Mouse (Mus musculus) cerebellum, adult 2 months (tissue): ENCODE results near the gene Igbp1. TPM values are rescaled to one million over a fixed set of nuclear protein-coding genes. Genes with fewer than 3 reads are reported as not detected.

Source experiments
- DNase-seq, 2 experiments: peaks; one replicate each; pipeline ENCODE4 v3.0.0; 2021
- H3K27ac ChIP-seq: fragments of 200-500 bp; 2 replicates; pipeline ENCODE4 v1.5.1; 2012; ENCODE audit warnings: low read length, control low read depth, inconsistent platforms; ENCODE audit not compliant: insufficient read depth
- H3K27me3 ChIP-seq: fragments of 200-500 bp; 2 replicates; pipeline ENCODE4 v1.6.1; 2012; ENCODE audit warnings: inconsistent platforms, mild to moderate bottlenecking, low read length, moderate library complexity; ENCODE audit not compliant: control insufficient read depth, insufficient read depth
- H3K4me1 ChIP-seq: fragments of 200-500 bp; 2 replicates; pipeline ENCODE4 v1.6.1; 2011; ENCODE audit warnings: low read length; ENCODE audit not compliant: control insufficient read depth, insufficient read depth
- H3K4me3 ChIP-seq: fragments of 200-500 bp; replicated peaks from 2 replicates; pipeline ENCODE3; 2011; ENCODE audit warnings: mild to moderate bottlenecking, low read depth, low read length, control low read depth; ENCODE audit not compliant: insufficient read depth
- CTCF ChIP-seq: fragments of 200-500 bp; IDR thresholded peaks from 2 replicates; pipeline ENCODE4 v1.5.1; 2011; ENCODE audit warnings: low read depth, mild to moderate bottlenecking, control low read depth, low read length, moderate library complexity, borderline replicate concordance; ENCODE audit not compliant: insufficient read depth
- POLR2A ChIP-seq: fragments of 200-500 bp; IDR thresholded peaks from 2 replicates; pipeline ENCODE4 v1.6.1; 2011; ENCODE audit warnings: low read length, control low read depth, borderline replicate concordance; ENCODE audit not compliant: insufficient read depth
- WGBS: fragments of 180-500 bp; shearing (Covaris S2); methylation state at CpG from one replicate; pipeline ENCODE4 v1.1.7; 2018; 5-methylcytosine and 5-hydroxymethylcytosine counted together
- polyA plus RNA-seq: library from polyadenylated mRNA; depleted of rRNA; stranded (reverse); fragments of >200 nt; gene quantifications from 2 replicates; pipeline ENCODE4 v1.2.3, GENCODE M21; 2012

Igbp1 gene
- polyA plus RNA-seq, 1 experiment, result 51.8 TPM

- 86% methylated on average over 5 of the region's 5 CpGs for WGBS
- no peak for TF ChIP-seq CTCF
- no peak for TF ChIP-seq POLR2A
Observed at GRCm38 (mm10) chrX:100504175-100504851, 10.2 kb downstream of the Igbp1 start.

DNA sequence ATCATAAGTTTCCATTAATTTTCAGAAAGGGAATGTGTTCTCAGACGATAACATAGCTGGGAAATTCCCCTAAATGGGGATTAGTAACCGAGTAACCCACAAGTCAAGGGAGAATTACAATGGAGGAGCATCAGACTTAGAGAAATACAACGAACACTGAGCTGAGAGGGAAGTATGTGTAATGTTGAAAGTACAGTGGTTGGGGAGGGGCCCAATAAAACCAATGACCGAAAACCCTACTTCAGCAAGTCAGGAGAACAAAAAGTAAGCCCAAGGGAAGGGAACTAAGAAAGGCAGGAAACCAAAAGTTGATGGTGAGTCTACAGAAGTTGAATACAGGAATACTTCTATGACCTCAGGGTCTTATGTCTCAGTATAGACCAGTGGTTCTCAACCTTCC lies 14.1 kb downstream of the Igbp1 start:
- Histone ChIP-seq H3K4me3 (no peak overlapping the region), H3K27me3 (no peaks in the 10 kb centered on the region), H3K27ac (no peak overlapping the region), H3K4me1 (no peaks in the 10 kb centered on the region)
- TF ChIP-seq CTCF (no peak), POLR2A (no peak)
- WGBS, result 93% methylated on average over 4 of the region's 4 CpGs
- no peak for DNase-seq

More at GRCm38 (mm10) chrX:100504175-100504851, 10.2 kb downstream of the Igbp1 start:
- H3K27me3 ChIP-seq, result no peaks in the 10 kb centered on the region
- H3K4me3 ChIP-seq, result no peak overlapping the region
- no peak for DNase-seq
- no peak overlapping the region for H3K27ac ChIP-seq
- no peaks in the 10 kb centered on the region for H3K4me1 ChIP-seq

DNA sequence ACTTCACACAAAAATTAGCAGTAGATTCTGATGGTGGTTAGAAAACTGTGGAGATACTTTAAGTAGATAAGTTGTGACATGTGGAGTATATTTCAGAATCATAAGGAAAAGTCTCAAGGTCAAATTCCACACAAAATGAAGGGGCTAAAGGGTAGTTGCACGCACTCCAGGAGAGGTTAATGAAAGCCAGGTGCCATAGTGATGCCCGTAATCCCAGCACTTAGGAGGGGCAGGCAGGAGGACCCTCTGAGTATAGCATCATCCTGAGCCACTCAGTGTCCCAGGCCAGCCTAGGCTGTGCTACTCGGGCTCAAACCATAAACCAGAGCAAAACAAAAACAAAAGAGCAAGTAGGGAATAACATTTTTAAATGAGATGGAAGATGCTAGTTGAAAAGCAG lies 15.8 kb downstream of the Igbp1 start:
- DNase-seq, result no peak
- no peaks in the 10 kb centered on the region for H3K27me3 ChIP-seq
- no peaks in the 10 kb centered on the region for H3K4me1 ChIP-seq
- no peak overlapping the region for H3K27ac ChIP-seq
- no peak overlapping the region for H3K4me3 ChIP-seq
- WGBS, result 93% methylated on average over 3 of the region's 3 CpGs
- no peak for TF ChIP-seq CTCF
- TF ChIP-seq POLR2A, result no peak

DNA sequence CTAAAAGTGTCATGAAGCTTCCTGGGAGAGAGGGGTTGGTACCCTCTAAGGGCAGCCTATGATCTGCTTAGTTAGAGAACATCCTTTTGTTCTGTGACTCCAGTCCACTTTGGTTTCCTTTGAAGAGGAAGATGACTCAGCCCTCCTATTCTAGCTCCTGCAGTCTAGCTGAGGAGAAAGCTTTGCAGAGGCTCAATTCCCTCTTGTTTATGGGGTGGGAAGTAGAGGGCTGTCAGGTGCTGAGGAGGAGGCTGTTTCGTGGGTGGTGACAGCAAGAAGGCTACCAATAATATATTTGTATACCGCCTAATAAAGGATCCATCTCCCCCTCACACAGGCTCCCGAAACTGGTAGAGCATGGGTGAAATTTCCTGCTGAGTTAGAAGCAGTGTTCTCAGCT lies 22.6 kb downstream of the Igbp1 start:
- WGBS, result 78% methylated on average over 3 of the region's 3 CpGs

GRCm38 (mm10) chrX:100517626-100518025 lies 23.5 kb downstream of the Igbp1 start:
- WGBS, result 83% methylated on average over 6 of the region's 6 CpGs
- H3K27me3 ChIP-seq, result no peaks in the 10 kb centered on the region
- H3K4me3 ChIP-seq, result no peak overlapping the region
- no peak overlapping the region for H3K27ac ChIP-seq
- no peaks in the 10 kb centered on the region for H3K4me1 ChIP-seq
- DNase-seq, result no peak
- no peak for TF ChIP-seq POLR2A
- no peak for TF ChIP-seq CTCF

More for the DNA sequence above, 22.6 kb downstream of the Igbp1 start:
- Histone ChIP-seq H3K27ac (no peak overlapping the region), H3K4me1 (no peaks in the 10 kb centered on the region), H3K27me3 (no peaks in the 10 kb centered on the region), H3K4me3 (no peak overlapping the region)
- no peak for DNase-seq
- TF ChIP-seq POLR2A (no peak), CTCF (no peak)

GRCm38 (mm10) chrX:100518532-100518931 lies 24.4 kb downstream of the Igbp1 start:
- no peak overlapping the region for H3K4me3 ChIP-seq
- no peaks in the 10 kb centered on the region for H3K27me3 ChIP-seq
- 93% methylated on average over 2 of the region's 2 CpGs for WGBS
- no peaks in the 10 kb centered on the region for H3K4me1 ChIP-seq
- TF ChIP-seq POLR2A (no peak), CTCF (no peak)
- no peak overlapping the region for H3K27ac ChIP-seq
- no peak for DNase-seq

DNA sequence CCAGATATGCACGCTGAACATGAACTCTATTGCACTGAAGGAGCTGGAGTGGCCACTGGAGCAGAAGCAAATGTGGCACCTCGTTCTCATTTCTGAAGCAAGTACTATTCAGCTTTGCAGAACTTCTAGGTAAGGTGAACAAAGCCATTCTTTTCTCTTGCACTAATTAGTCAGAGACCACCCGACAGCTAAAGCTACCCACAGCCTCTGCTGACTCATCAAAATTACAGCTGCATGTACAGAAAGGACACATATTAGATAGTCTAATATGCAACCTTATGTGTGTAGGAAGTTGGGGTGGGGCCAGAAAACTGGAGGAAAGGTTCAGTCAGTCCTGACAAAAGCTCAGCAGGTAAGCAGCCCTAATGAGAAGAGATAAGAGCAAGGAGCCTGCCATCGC lies 30.4 kb downstream of the Igbp1 start, which contains the start of gene Dgat2l6:
TSS of gene Dgat2l6 (plus strand) at position 368 of the 400 bp plus-strand sequence.
- TF ChIP-seq CTCF (no peak), POLR2A (no peak)

DNA sequence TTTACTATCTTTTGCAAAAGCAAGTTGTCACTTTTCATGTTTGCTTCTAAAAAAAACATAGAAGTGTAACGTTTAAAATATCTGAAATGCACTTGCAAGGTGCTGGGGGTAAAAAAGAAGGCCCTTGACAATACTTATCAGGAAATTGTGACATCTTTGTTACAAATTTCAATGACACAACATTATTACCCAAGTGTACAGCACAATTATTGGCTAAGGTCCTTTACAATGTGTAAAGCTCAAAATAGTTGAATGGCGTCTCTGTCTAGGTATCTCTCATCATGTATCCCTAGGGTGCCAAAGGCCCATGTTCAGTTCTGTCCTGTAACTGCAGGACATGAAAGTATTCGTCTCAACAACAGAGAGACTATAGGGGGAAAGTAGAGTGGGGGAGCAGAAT lies 61.9 kb downstream of the Igbp1 start:
- H3K27ac ChIP-seq, result no peak overlapping the region
- no peaks in the 10 kb centered on the region for H3K4me1 ChIP-seq
- H3K4me3 ChIP-seq, result no peak overlapping the region
- DNase-seq, result no peak
- WGBS, result 77% methylated on average over 3 of the region's 3 CpGs
- no peaks in the 10 kb centered on the region for H3K27me3 ChIP-seq
- TF ChIP-seq POLR2A (no peak), CTCF (no peak)

More for the DNA sequence above, 30.4 kb downstream of the Igbp1 start, which contains the start of gene Dgat2l6:
- Histone ChIP-seq H3K27ac (no peak within 1 kb of the TSS), H3K4me1 (no peaks in the 10 kb centered on the region), H3K27me3 (no peaks in the 10 kb centered on the region), H3K4me3 (no peak within 1 kb of the TSS)
- DNase-seq, result no peak
- 80% methylated on average over 4 of the region's 4 CpGs for WGBS
